Mouse (Mus musculus) heart, adult 2 months (tissue): ENCODE measurements around the gene Gm11937. TPM values are rescaled to one million over a fixed set of nuclear protein-coding genes. Genes with fewer than 3 reads are reported as not detected.

ENCODE experiments used
- DNase-seq, 2 experiments: peaks; one replicate each; pipeline ENCODE4 v3.0.0; 2021
- H3K27ac ChIP-seq: fragments of 200-600 bp; 2 replicates; pipeline ENCODE4 v1.8.1; 2022
- H3K27me3 ChIP-seq: fragments of 200-500 bp; 2 replicates; pipeline ENCODE4 v1.6.1; 2012; ENCODE audit warnings: mild to moderate bottlenecking, low read length, inconsistent platforms, mixed read lengths; ENCODE audit not compliant: control insufficient read depth, insufficient read depth
- H3K36me3 ChIP-seq: fragments of 200-500 bp; 2 replicates; pipeline ENCODE4 v1.6.1; 2012; ENCODE audit warnings: low read length, inconsistent platforms; ENCODE audit not compliant: control insufficient read depth, insufficient read depth
- H3K4me1 ChIP-seq: fragments of 200-500 bp; 2 replicates; pipeline ENCODE4 v1.6.1; 2011; ENCODE audit warnings: low read length; ENCODE audit not compliant: control insufficient read depth, insufficient read depth
- H3K4me3 ChIP-seq: fragments of 200-600 bp; 2 replicates; pipeline ENCODE4 v1.8.1; 2022
- H3K79me2 ChIP-seq: fragments of 200-500 bp; replicated peaks from 2 replicates; pipeline ENCODE4 v1.6.1; 2012; ENCODE audit warnings: mild to moderate bottlenecking, inconsistent platforms, low read length, moderate library complexity, mixed read lengths; ENCODE audit not compliant: control insufficient read depth, insufficient read depth
- H3K9ac ChIP-seq: fragments of 200-500 bp; 2 replicates; pipeline ENCODE4 v1.6.1; 2012; ENCODE audit warnings: low read depth, mild to moderate bottlenecking, control low read depth, inconsistent platforms, low read length, mixed read lengths
- CTCF ChIP-seq: fragments of 200-600 bp; IDR thresholded peaks from 2 replicates; pipeline ENCODE4 v1.8.1; 2022; ENCODE audit warnings: antibody characterized with exemption, mild to moderate bottlenecking, moderate library complexity
- EP300 ChIP-seq: fragments of 200-500 bp; IDR thresholded peaks from 2 replicates; pipeline ENCODE4 v1.6.1; 2011; ENCODE audit warnings: low read depth, low read length, control low read depth; ENCODE audit not compliant: insufficient read depth
- POLR2A ChIP-seq: fragments of 200-500 bp; IDR thresholded peaks from 2 replicates; pipeline ENCODE4 v1.6.1; 2011; ENCODE audit warnings: mild to moderate bottlenecking, low read depth, low read length, control low read depth; ENCODE audit not compliant: insufficient read depth
- WGBS: fragments of 180-500 bp; shearing (Covaris S2); methylation state at CpG from one replicate; pipeline ENCODE4 v1.1.7; 2018; 5-methylcytosine and 5-hydroxymethylcytosine counted together
- intact Hi-C: fragments of 180-260 bp; cut with DNase I; formaldehyde crosslinking; loops from one replicate; pipeline ENCODE4 v1.15.1; 2025
- polyA plus RNA-seq: library from polyadenylated mRNA; depleted of rRNA; stranded (reverse); fragments of >200 nt; gene quantifications from 2 replicates; pipeline ENCODE4 v1.2.3, GENCODE M21; 2012
- total RNA-seq, 2 experiments: library from RNA; stranded (reverse); gene quantifications; 2 replicates each; pipeline ENCODE4 v1.2.3; 2021

The Gm11937 gene
- total and polyA plus RNA-seq, 3 experiments: not detected

DNA sequence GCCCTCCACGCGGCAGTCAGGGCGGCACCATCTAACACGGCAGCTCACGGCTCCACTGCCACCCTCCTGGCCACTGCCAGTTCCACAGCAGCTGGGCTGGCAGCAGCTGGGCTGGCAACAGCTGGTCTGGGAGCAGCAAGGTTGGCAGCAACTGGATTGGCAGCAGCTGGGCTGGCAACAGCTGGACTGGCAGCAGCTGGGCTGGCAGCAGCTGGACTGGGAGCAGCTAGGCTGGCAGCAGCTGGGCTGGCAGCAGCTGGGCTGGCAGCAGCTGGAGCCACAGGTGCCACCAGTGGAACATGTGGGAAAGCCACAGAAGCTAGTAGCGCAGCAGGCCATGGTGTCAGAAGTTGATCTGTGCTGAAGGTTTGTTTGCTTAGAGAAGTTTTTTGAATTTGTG, 19.0 kb downstream of the Gm11937 start, which contains the start of gene Krtap1-3:
Gene Krtap1-3 (minus strand): TSS at position 359 of the 400 bp plus-strand sequence.
- DNase-seq: no peak
- Histone ChIP-seq H3K4me1 (no peaks in the 10 kb centered on the region), H3K27ac (no peak within 1 kb of the TSS), H3K4me3 (no peak within 1 kb of the TSS), H3K9ac (no peak within 1 kb of the TSS), H3K36me3 (no peaks in the 10 kb centered on the region), H3K27me3 (no peaks in the 10 kb centered on the region), H3K79me2 (no peaks in the 10 kb centered on the region)
- WGBS: 83% methylated on average over 6 of the region's 6 CpGs
- intact Hi-C loops: no loop called here
- TF ChIP-seq CTCF: no peak
- TF ChIP-seq EP300: no peak
- TF ChIP-seq POLR2A: no peak

DNA sequence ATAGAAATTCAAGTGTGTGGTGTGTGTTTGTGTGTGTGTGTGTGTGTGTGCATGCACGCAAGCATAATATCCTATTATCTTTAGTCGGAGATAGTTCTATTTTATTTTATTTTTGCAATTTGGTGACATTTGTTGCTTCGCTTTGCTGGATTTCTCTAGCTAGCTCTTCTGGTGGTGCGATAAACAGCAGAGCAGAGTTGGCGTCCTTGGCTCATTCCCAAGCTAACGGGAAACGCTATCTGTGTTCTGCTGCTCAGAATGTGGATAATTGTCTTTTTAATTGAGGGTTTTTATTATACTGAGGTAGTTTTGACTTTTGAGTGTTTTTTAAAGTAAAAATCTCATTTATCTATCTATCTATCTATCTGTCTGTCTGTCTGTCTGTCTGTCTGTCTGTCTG, 24.9 kb downstream of the Gm11937 start:
- WGBS: 61% methylated on average over 7 of the region's 7 CpGs
- Histone ChIP-seq H3K4me1 (no peaks in the 10 kb centered on the region), H3K9ac (no peak overlapping the region), H3K4me3 (no peak overlapping the region), H3K79me2 (no peaks in the 10 kb centered on the region), H3K27ac (no peak overlapping the region), H3K36me3 (no peaks in the 10 kb centered on the region), H3K27me3 (no peaks in the 10 kb centered on the region)
- no peak for DNase-seq
- intact Hi-C loops: no loop called here
- no peak for TF ChIP-seq EP300
- no peak for TF ChIP-seq POLR2A
- no peak for TF ChIP-seq CTCF

DNA sequence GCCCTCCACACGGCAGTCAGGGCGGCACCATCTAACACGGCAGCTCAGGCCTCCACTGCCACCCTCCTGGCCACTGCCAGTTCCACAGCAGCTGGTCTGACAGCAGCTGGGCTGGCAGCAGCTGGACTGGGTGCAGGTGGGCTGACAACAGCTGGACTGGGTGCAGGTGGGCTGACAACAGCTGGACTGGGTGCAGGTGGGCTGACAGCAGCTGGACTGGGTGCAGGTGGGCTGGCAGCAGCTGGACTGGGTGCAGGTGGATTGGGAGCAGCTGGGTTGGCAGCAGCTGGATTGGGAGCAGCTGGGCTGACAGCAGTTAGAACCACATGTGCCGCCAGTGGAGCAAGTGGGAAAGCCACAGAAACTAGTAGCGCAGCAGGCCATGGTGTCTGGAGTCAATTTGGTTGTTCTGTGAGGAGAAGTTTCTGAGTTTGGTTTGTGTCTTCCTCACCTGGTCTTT, 26.7 kb downstream of the Gm11937 start, which contains the start of gene Krtap1-4:
Gene Krtap1-4 (minus strand): TSS at position 410 of the 460 bp plus-strand sequence.
- Histone ChIP-seq H3K4me1 (no peaks in the 10 kb centered on the region), H3K9ac (no peak within 1 kb of the TSS), H3K4me3 (no peak within 1 kb of the TSS), H3K27ac (no peak within 1 kb of the TSS), H3K27me3 (no peaks in the 10 kb centered on the region), H3K79me2 (no peaks in the 10 kb centered on the region), H3K36me3 (no peaks in the 10 kb centered on the region)
- intact Hi-C loops: no loop called here
- no peak for DNase-seq
- 78% methylated on average over 5 of the region's 5 CpGs for WGBS
- no peak for TF ChIP-seq CTCF

DNA sequence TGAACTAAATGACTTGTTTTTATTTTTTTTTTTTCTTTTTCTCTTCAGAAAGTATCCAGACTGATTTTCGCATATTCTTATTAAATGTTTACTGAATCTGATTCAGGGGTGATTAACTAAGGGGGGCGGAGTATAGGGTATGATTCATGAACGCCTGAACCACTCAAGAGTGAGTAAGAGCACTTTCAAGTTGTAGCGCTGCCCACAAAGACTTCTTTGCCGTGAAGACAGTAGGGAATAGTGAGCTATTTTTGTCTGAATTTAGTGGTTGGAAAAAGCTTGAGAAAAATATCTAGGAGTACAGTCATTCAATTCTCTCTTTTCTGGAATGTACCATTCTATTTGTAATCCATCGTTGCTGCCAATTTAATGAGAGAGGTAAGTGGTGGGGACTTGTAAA, 28.4 kb downstream of the Gm11937 start:
- Histone ChIP-seq H3K4me1 (no peaks in the 10 kb centered on the region), H3K4me3 (no peak overlapping the region), H3K27ac (no peak overlapping the region), H3K79me2 (no peaks in the 10 kb centered on the region), H3K9ac (no peak overlapping the region), H3K27me3 (no peaks in the 10 kb centered on the region), H3K36me3 (no peaks in the 10 kb centered on the region)
- TF ChIP-seq POLR2A (no peak), EP300 (no peak), CTCF (no peak)
- 71% methylated on average over 6 of the region's 6 CpGs for WGBS
- intact Hi-C loops: no loop called here
- no peak for DNase-seq

DNA sequence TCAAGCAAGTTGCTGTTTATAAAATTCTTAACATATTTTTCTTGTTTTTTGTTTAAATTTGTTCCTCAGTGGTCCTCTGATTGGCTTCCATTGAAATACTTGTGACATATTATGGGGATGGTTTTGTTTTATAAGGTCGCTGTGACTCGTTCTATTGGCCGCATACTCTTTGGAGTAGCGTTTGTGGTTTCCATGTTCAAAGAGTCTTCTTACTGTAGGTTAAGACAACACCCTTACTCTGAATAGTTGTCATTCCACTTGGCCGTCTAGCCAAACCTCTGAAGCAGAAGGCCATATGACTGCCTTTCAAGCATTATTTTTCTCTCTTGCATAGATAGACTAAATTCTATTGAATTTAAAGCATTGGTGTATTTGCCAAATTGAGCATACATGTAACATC, 28.9 kb downstream of the Gm11937 start:
- no peaks in the 10 kb centered on the region for H3K27me3 ChIP-seq
- intact Hi-C loops: no loop called here
- no peak overlapping the region for H3K9ac ChIP-seq

DNA sequence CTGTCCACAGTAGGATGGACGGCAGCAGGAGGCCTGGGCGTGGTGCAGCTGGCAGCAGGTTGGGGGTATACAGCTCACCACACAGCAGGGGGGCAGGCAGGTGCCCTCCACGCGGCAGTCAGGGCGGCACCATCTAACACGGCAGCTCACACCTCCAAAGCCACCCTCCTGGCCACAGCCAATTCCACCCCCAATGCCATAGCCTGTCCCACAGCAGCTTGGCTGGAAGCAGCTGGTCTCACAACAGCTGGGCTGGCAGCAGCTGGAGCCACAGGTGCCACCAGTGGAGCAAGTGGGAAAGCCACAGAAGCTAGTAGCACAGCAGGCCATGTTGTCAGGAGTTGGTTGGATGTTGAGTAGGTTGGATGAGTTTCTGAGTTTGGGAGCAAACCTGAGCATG, 29.4 kb downstream of the Gm11937 start, which contains the start of gene Krtap1-5:
Gene Krtap1-5 (minus strand): TSS at position 381 of the 400 bp plus-strand sequence.
- no peaks in the 10 kb centered on the region for H3K27me3 ChIP-seq
- no peak within 1 kb of the TSS for H3K9ac ChIP-seq
- H3K79me2 ChIP-seq: no peaks in the 10 kb centered on the region
- H3K27ac ChIP-seq: no peak within 1 kb of the TSS
- H3K4me3 ChIP-seq: no peak within 1 kb of the TSS
- no peaks in the 10 kb centered on the region for H3K36me3 ChIP-seq
- no peak for DNase-seq
- 75% methylated on average over 6 of the region's 6 CpGs for WGBS
- intact Hi-C loops: no loop called here
- no peak for TF ChIP-seq EP300
- TF ChIP-seq POLR2A: no peak
- no peak for TF ChIP-seq CTCF
- no peaks in the 10 kb centered on the region for H3K4me1 ChIP-seq

More for the DNA sequence above, 28.9 kb downstream of the Gm11937 start:
- TF ChIP-seq CTCF: no peak
- no peak for TF ChIP-seq EP300
- TF ChIP-seq POLR2A: no peak
- H3K4me1 ChIP-seq: no peaks in the 10 kb centered on the region
- 90% methylated on average over 5 of the region's 5 CpGs for WGBS
- no peak overlapping the region for H3K27ac ChIP-seq
- DNase-seq: no peak
- no peak overlapping the region for H3K4me3 ChIP-seq
- no peaks in the 10 kb centered on the region for H3K36me3 ChIP-seq
- no peaks in the 10 kb centered on the region for H3K79me2 ChIP-seq
